Mouse (Mus musculus): ENCODE measurements at regions not wholly inside any gene's neighbourhood (a gene's known extent, or its start where the extent isn't known, plus 50 kb on each side); places are given as distances from the start of the nearest gene placed in this dataset.

DNA sequence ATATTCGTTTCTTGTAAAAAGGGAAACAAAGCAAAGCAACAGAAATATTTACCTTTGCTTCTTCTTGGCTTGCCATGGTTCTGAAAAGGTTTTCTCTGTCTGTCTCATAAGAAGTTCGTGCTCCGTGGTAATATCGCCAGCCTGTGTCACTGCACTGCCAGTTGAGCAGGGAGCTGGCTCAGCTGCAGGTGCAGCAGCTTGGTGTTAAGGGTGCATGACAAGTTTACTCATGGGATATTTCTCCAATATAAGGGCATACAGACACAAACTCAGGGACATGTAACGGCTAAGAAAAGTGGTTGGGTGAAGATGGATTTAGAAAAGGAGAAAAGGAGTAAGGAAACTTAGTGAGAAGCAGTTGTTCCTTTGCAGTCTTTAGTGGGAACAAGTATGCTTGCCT is 533.5 kb upstream of the Zic4 start:
- no peak for DNase-seq

DNA sequence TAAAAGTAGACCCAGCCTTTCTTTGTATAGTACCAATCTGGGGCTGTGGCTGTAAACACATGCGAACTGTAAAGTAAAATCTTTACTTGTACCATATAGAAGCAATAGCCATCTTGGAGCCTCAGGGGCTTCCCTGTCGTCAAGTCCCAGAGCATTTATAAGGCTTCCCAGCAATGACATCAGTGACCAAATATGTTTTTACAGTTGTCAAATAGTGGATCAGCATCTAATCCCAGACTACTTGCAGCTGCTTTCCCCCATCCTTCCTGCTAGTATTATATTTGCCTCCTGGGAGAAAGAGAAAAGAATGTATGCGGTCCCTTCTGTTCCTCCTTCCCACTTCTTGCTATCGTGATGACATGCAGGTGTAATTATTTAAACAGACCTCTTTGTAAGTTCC is 531.5 kb upstream of the Zic4 start:
- no peak for DNase-seq

DNA sequence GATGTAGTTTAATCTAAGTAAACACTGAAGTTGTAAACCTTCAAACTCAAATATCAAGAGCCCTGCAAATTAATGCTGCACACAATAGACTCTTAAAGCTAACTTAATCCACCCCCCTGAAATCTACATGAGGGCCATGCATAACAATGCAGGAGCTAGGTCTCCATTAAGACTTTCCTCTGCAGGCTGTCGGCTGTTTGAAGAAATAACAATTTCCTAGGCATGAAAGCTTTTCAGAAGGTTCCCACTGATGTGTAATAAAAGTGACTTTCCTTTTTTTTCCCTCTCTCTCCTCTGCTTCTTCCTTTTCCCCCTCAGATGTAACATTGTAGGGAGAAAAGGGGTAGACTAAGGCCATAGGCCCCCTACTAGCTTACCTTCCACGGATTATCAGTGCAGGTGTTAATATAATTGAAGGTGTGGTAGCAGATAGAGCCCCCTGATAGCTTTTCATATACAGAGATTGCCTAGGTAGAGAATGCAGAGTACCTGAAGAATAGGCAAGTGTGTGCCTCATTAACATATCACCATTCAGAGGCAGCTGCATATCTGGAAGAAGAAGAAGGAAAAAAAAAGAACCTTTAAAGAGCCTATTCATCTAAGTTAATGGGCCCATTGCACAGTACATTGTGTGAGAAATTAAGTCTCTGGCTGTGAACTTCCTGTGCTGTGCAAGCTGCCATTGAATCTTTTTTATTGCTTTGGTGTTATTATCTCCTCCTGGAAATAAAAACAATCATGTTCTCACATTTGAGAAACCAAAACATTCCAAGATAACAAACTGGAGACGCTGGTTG is 528.3 kb upstream of the Zic4 start:
- DNase-seq, result no peak

DNA sequence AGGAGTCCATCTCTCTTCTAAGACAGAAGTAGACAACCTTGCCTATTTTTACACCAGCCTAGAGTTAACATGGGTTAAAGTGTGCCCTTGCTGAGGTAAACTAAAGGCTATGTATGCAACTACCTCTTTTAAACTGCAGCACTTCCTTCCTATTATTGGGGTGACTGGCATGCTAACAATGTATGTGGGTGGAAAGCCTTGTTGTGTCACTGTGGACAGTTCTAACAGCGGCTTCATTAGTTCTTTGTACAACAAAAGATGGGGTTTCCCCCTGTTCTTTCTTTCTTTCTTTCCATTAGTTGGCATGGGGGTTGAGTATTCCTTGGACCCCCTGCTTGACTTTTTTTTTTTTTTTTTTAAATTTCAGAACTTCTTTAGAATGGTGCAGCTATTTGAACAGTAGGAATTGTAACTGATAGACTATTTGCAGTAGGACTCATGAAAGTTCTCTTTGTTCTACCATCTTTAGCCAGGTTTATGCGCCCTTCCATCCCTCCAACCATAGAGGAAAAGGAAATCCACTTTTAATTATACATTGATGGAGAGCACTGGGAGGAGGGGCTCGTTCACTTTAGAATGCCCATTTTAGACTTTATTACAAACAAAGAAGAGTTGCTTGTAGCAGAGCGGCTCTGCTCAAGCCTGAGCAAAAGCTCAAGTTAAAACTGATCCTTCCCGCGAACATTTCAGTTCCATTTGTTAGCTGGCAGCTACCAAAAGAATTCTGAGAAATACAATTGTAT is 523.9 kb upstream of the Zic4 start:
- no peak for DNase-seq

- DNase-seq, result no peak
Observed at GRCm38 (mm10) chr9:90851044-90851443, 511.2 kb upstream of the Zic4 start.

DNA sequence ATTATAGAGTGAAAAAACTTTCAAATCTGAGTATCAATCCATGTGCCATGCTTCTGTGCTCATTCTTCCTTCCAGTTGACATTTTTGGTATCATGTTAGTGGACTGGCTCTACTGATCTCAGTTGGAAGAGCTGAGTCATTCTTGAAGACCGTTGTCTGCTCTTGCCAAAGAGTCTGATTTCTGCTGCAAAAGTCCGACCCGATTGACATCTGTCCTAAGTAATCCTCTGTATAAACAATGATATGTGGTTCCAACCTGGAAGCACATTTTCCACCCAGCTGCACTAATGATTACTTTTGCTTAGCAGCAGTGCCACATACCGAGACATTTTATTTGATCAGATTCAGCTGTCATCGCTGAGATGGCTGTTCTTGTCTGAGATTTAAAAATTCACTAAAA is 490.6 kb upstream of the Zic4 start:
- DNase-seq, result no peak

GRCm38 (mm10) chr9:90884467-90884866 is 477.7 kb upstream of the Zic4 start:
- no peak for DNase-seq

- DNase-seq, result no peak
Observed at GRCm38 (mm10) chr9:90887405-90887804, 474.8 kb upstream of the Zic4 start.

GRCm38 (mm10) chr9:90890801-90891200 is 471.4 kb upstream of the Zic4 start:
- DNase-seq, result no peak

DNA sequence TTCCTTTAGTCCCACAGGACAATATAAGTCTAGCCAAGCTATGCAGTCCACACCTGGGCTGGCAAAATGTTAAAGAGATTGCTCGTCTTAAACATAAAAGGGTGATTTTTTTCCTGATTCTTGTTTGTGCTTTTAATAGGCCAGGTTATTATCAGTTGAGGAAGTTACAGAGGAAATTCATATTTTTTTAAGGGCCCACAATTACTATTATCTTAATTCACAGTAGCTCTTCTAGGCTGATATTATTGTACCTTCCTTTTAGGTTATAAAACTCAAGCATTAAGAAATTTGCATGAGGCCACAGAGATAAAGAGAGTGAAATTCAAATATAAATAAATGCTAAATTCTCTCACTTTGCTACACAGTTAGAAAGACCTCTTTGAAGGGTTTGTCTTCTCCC is 469.4 kb upstream of the Zic4 start:
- DNase-seq, result no peak

GRCm38 (mm10) chr9:90903557-90903956 is 458.7 kb upstream of the Zic4 start:
- DNase-seq, result no peak

- DNase-seq, result no peak
Observed at GRCm38 (mm10) chr9:90906106-90906505, 456.1 kb upstream of the Zic4 start.

GRCm38 (mm10) chr9:90906684-90907083 is 455.5 kb upstream of the Zic4 start:
- DNase-seq, result no peak

- DNase-seq, result no peak
Observed at GRCm38 (mm10) chr9:90954613-90955012, 407.6 kb upstream of the Zic4 start.

DNA sequence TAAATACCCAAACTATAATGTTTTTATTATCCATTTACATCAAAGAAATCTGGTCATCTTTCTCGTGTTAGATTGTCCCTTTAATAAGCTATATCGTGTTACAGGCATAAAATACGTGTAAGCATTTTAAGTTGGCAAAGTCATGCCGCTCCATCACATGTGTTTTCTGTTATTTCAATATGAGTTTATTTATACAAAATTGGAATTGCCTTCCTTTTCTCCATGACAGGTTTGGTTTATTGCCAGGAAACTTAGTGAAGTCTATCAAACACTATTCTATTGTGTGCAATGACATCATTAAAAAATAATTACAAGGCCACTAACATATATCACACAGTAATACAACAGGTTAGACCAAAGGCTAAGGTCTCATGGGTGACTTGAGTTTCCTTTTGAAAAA is 400.8 kb upstream of the Zic4 start:
- no peak for DNase-seq

- DNase-seq, result no peak
Observed at GRCm38 (mm10) chr9:90964043-90964442, 398.2 kb upstream of the Zic4 start.

DNA sequence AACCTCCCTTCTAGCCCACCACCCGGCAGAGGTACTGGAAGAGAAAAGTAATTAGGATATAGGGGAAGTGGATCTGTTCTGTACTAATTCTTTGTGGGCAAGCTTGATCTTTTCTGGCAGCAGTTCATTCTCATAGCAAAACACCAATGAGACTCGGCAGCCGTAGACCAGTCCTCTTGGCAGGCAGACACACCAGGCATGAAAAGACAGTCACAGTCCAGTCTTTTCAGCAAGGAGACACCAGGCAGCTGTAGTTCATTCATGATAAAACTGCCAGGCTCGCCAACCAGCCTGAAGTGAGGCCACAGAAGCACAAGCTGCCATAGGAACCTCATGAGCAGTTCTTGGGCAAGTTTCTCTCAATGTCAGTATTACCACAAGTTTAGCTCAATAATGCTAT is 383.5 kb upstream of the Zic4 start:
- DNase-seq, result no peak

DNA sequence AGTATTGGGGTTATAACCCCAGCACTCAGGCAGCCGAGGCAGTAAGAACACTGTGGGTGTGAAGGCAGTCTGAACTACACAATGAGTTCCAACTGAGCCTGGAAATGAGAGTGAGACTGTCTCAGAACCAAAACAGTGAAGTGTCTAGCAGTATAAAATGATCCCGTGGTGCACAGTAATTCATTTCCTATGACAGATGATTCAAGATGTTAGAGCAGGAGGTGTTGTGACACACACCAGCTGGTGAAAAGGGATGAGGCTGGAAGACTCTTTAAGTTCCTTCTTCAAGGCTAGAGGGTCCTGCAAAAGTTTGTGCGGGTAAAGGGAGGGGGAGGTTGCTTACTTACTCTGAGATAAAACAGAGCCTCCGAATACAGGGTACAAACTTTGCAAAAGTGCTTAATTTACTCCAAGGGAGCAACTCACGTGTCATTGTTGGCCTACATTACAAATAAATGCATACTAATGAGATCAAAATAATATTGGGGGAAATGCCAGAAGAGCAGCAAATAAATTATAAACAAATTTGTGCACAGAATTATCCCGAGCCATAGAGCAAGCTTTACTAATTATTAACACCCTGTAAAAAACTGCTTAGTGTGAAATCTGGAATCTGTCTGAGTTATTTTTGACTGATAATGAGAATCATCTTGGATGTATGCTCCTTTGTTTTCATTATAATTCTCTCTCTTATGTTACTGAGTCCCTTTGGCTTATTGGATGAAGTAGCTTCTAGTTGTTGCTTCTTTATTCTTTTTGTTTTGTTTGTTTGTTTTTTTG is 382.0 kb upstream of the Zic4 start:
- no peak for DNase-seq

DNA sequence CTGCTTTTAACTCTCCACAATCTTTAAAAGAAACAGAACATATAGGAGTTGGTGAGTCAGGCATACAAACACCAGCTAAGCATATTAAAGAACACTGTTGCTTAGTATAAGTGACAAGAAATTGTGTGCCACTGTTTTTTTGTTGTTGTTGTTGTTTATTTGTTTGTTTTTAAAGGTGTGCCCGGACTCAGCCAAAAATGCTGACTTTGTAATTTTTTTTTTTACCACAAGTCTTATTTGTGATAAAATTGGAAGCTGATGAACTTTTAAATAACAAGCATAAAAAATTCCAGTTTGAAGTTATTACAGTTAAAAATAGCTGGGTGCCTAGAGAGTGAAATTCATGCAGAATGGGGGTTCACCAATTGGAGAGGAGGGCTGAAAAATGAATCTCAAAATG is 363.0 kb upstream of the Zic4 start:
- DNase-seq, result no peak

DNA sequence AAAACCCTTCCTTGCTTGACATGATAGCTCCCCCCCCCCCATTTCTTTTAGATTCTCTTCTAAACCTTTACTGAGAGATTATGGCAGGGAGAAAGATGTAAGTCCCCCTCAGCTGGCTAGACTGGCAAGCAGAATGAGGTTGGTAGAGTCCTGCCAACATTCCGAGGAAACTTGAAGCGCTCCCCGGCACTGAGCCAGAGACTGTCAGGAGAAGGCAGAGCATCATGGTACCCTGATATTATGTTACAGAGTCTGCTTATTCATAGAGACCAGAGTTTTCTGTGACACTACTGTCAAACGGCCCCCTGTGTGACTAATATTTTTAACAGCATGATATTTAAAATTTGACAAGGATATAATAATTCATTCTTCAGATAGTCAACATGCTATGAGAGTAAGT is 358.0 kb upstream of the Zic4 start:
- peak; percentile 7 for DNase-seq

DNA sequence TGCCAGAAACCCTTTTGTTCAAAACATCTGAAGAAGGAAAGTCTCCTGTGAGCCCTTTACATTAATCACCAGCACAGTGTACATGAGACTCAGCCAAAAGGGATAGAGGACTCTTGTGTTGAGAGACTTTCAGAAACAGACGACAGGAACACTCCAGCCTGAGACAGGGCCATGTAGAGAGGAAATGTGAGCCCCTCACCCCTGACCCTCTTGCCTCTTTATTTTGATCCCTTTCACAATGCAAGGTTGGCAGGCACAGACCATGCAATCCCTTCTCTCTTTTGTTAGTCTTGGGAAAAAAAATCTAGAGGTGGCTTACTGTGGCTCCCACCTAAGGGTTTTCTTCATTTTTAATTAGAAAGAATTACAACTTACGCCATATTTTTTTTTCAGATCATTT is 321.7 kb upstream of the Zic4 start:
- no peak for DNase-seq

DNA sequence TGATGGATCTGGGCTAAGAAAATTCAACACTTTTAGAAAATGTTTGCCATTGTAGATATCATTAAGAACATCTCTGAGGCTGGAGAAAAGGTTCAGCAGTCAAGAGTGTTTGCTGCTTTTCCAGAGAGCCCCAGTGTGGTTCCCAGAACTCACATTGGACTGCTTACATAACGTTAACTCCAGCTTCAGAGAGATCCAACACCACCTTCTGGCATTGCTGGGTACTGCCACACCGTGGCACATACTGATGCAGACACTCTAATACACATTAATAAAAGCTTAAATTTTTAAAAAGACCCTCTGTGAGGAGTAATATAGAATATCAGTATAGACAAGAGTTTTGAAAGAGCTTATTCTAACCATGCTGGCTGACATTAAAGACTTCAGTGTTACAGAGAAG is 313.6 kb upstream of the Zic4 start:
- DNase-seq, result no peak

DNA sequence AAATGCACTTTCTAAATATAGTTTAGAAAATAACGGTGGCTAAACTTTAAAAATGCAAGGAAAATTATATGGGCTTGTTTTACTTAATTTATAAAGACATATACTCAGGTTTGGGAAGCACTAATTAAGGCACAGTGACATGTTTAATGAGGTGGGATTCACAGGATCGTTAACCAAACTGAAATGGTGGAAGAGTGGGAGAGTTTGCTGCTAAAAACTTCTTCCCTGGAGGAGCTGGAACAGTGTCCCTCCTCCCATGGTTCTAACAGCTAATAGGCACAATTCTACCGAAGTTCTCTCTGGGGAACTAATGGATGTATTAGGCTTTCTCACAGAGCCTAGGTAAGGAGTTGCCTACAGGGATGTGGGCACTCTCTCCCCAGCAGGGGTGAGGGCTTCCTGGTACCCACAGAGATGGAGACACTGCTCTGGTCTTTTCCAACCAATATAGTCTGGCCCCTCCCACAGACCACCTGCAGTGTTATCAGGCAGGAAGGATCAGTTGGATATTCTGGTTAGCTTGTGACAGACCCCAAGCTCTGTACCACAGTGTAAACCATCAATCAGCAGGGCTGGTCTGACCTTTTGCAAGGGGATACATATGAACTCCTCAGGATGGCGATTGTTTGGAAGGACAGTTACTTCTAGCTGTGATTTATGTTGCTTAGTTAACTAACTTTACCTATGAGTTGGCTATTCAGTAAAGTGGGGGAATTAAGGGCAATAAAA is 309.0 kb upstream of the Zic4 start:
- DNase-seq, result no peak

Data from right cerebral cortex, postnatal 14 days (tissue).